Mouse (Mus musculus) C2C12 (cell line): ENCODE results near the gene Rundc3a. TPM values are rescaled to one million over a fixed set of nuclear protein-coding genes. Genes with fewer than 3 reads are reported as not detected.
A peak's percentile ranks its signal among the peaks of the same experiment; 100 is the strongest.

ENCODE experiments used
- H3K27me3 ChIP-seq: one replicate; pipeline ENCODE4 v1.6.1; 2011; ENCODE audit not compliant: control insufficient read depth, insufficient read depth, insufficient read length
- H3K36me3 ChIP-seq: one replicate; pipeline ENCODE4 v1.6.1; 2011; ENCODE audit not compliant: control insufficient read depth, insufficient read depth
- H3K4me3 ChIP-seq: one replicate; pipeline ENCODE4 v1.5.1; 2011; ENCODE audit warnings: mild to moderate bottlenecking, control low read depth; ENCODE audit not compliant: poor library complexity, insufficient read depth, severe bottlenecking
- H3K79me2 ChIP-seq: one replicate; pipeline ENCODE4 v1.6.1; 2011; ENCODE audit not compliant: control insufficient read depth, insufficient read depth
- H3K79me3 ChIP-seq: one replicate; pipeline ENCODE4 v1.6.1; 2011; ENCODE audit warnings: low read depth, control low read depth
- H3ac ChIP-seq: one replicate; pipeline ENCODE3; 2011; ENCODE audit warnings: low read depth; ENCODE audit not compliant: control insufficient read depth, insufficient read length
- CEBPB ChIP-seq: IDR thresholded peaks from one replicate; pipeline ENCODE4 v1.6.1; 2011; ENCODE audit warnings: low read depth, mild to moderate bottlenecking, control low read depth, moderate library complexity
- CTCF ChIP-seq: IDR thresholded peaks from one replicate; pipeline ENCODE4 v1.5.1; 2011; ENCODE audit not compliant: control insufficient read depth, insufficient read depth, insufficient read length
- FOSL1 ChIP-seq: IDR thresholded peaks from one replicate; pipeline ENCODE4 v1.8.0; 2011; ENCODE audit warnings: mild to moderate bottlenecking, low read length; ENCODE audit not compliant: poor library complexity, insufficient read depth, severe bottlenecking
- MAX ChIP-seq: IDR thresholded peaks from one replicate; pipeline ENCODE4 v1.6.1; 2011; ENCODE audit warnings: mild to moderate bottlenecking, control low read depth
- MYOD1 ChIP-seq: IDR thresholded peaks from one replicate; pipeline ENCODE4 v1.6.1; 2011; ENCODE audit warnings: low read depth; ENCODE audit not compliant: control insufficient read depth, insufficient read length
- MYOG ChIP-seq: IDR thresholded peaks from one replicate; pipeline ENCODE4 v1.6.1; 2011; ENCODE audit not compliant: control insufficient read depth, insufficient read length; ENCODE audit errors: extremely low read depth
- USF1 ChIP-seq: IDR thresholded peaks from one replicate; pipeline ENCODE4 v1.6.1; 2011; ENCODE audit warnings: low read depth, mild to moderate bottlenecking, control low read depth, moderate library complexity
- polyA plus RNA-seq: library from polyadenylated mRNA; unstranded; fragments of >200 nt; fragmentation: generic; extraction: Trizol; gene quantifications from one replicate; pipeline ENCODE4 v1.2.1, GENCODE M21; 2012; ENCODE audit warnings: missing spikeins

Gene Rundc3a
- polyA plus RNA-seq, 1 experiment: 2.2 TPM

- Histone ChIP-seq H3K4me3 (no peak overlapping the region), H3K79me3 (peaks cover 8% of the 10 kb centered on the region), H3ac (no peak overlapping the region), H3K36me3 (peaks cover 15% of the 10 kb centered on the region), H3K79me2 (peaks cover 15% of the 10 kb centered on the region), H3K27me3 (no peaks in the 10 kb centered on the region)
- TF ChIP-seq CEBPB: no peak
- no peak for TF ChIP-seq MAX
Measured at GRCm38 (mm10) chr11:102403657-102404056, 10.5 kb downstream of the Rundc3a start.

GRCm38 (mm10) chr11:102404161-102405010 lies 11.2 kb downstream of the Rundc3a start:
- Histone ChIP-seq H3K27me3 (no peaks in the 10 kb centered on the region), H3K4me3 (no peak overlapping the region), H3K79me3 (peaks cover 8% of the 10 kb centered on the region), H3K36me3 (peaks cover 15% of the 10 kb centered on the region), H3ac (no peak overlapping the region), H3K79me2 (peaks cover 15% of the 10 kb centered on the region)
- no peak for TF ChIP-seq MAX
- TF ChIP-seq CEBPB: no peak
- no peak for TF ChIP-seq USF1
- TF ChIP-seq FOSL1: no peak
- no peak for TF ChIP-seq CTCF
- no peak for TF ChIP-seq MYOD1
- no peak for TF ChIP-seq MYOG

- no peaks in the 10 kb centered on the region for H3K27me3 ChIP-seq
- no peak overlapping the region for H3K4me3 ChIP-seq
- TF ChIP-seq CTCF: no peak
- H3K36me3 ChIP-seq: peaks cover 15% of the 10 kb centered on the region
- peaks cover 8% of the 10 kb centered on the region for H3K79me3 ChIP-seq
- H3K79me2 ChIP-seq: peaks cover 15% of the 10 kb centered on the region
- H3ac ChIP-seq: no peak overlapping the region
Measured at GRCm38 (mm10) chr11:102405544-102406285, 12.5 kb downstream of the Rundc3a start.

- Histone ChIP-seq H3K36me3 (peaks cover 15% of the 10 kb centered on the region), H3K4me3 (peak overlapping the region; percentile 80), H3K79me3 (peaks cover 8% of the 10 kb centered on the region), H3ac (peak overlapping the region; percentile 34), H3K27me3 (no peaks in the 10 kb centered on the region), H3K79me2 (peaks cover 15% of the 10 kb centered on the region)
- no peak for TF ChIP-seq MYOD1
- TF ChIP-seq USF1: no peak
- no peak for TF ChIP-seq MYOG
- no peak for TF ChIP-seq CTCF
- no peak for TF ChIP-seq FOSL1
- TF ChIP-seq CEBPB: no peak
- TF ChIP-seq MAX: no peak
Measured at GRCm38 (mm10) chr11:102406401-102406800, 13.2 kb downstream of the Rundc3a start.

GRCm38 (mm10) chr11:102406900-102407833 lies 14.0 kb downstream of the Rundc3a start:
- Histone ChIP-seq H3K79me3 (peaks cover 8% of the 10 kb centered on the region), H3ac (peak overlapping the region; percentile 73), H3K27me3 (no peaks in the 10 kb centered on the region), H3K79me2 (peaks cover 15% of the 10 kb centered on the region), H3K4me3 (peak overlapping the region; percentile 80), H3K36me3 (peaks cover 13% of the 10 kb centered on the region)
- no peak for TF ChIP-seq CEBPB
- peak; percentile 88 for TF ChIP-seq MAX
- TF ChIP-seq MYOG: no peak
- no peak for TF ChIP-seq USF1
- TF ChIP-seq FOSL1: no peak
